Mouse (Mus musculus) liver, embryonic 15.5 days (tissue): ENCODE data around the gene Mcts1. TPM values are rescaled to one million over a fixed set of nuclear protein-coding genes. Genes with fewer than 3 reads are reported as not detected.

Source experiments
- ATAC-seq: fragments of 200-750 bp; cut with Nextera tagmentation; 2 replicates; pipeline ENCODE4 v1.8.0; 2017; ENCODE audit warnings: moderate number of reproducible peaks, mild to moderate bottlenecking, moderate library complexity; ENCODE audit not compliant: insufficient read depth
- H3K27ac ChIP-seq: fragments of 300-500 bp; sonication (generic); replicated peaks from 2 replicates; pipeline ENCODE4 v1.5.1; 2015; ENCODE audit warnings: mild to moderate bottlenecking, inconsistent platforms
- H3K27me3 ChIP-seq: fragments of 300-500 bp; sonication (generic); 2 replicates; pipeline ENCODE4 v1.6.1; 2015; ENCODE audit warnings: mild to moderate bottlenecking, inconsistent platforms
- H3K36me3 ChIP-seq: fragments of 300-500 bp; sonication (generic); replicated peaks from 2 replicates; pipeline ENCODE4 v1.6.1; 2015; ENCODE audit warnings: moderate library complexity, mild to moderate bottlenecking, inconsistent platforms
- H3K4me1 ChIP-seq: fragments of 300-500 bp; sonication (generic); replicated peaks from 2 replicates; pipeline ENCODE4 v1.6.1; 2015; ENCODE audit warnings: inconsistent platforms
- H3K4me2 ChIP-seq: fragments of 300-500 bp; sonication (generic); 2 replicates; pipeline ENCODE4 v1.6.1; 2015; ENCODE audit warnings: moderate library complexity, mild to moderate bottlenecking, inconsistent platforms
- H3K4me3 ChIP-seq: fragments of 300-500 bp; sonication (generic); replicated peaks from 2 replicates; pipeline ENCODE4 v1.5.1; 2015; ENCODE audit warnings: mild to moderate bottlenecking, inconsistent platforms
- H3K9ac ChIP-seq: fragments of 300-500 bp; sonication (generic); 2 replicates; pipeline ENCODE4 v1.6.1; 2015; ENCODE audit warnings: moderate library complexity, mild to moderate bottlenecking, inconsistent platforms
- H3K9me3 ChIP-seq: fragments of 300-500 bp; sonication (generic); replicated peaks from 2 replicates; pipeline ENCODE4 v1.6.1; 2016; ENCODE audit warnings: inconsistent platforms
- WGBS: fragments of 180-500 bp; shearing (Covaris S2); methylation state at CpG from one replicate; pipeline ENCODE4 v1.1.7; 2015; ENCODE audit warnings: mixed read lengths; ENCODE audit not compliant: insufficient replicate concordance; 5-methylcytosine and 5-hydroxymethylcytosine counted together
- polyA plus RNA-seq: library from polyadenylated mRNA; unstranded; fragments of >200 nt; fragmentation: Nextera tagmentation; extraction: Ambion mirVana; gene quantifications from 2 replicates; pipeline ENCODE4 v1.2.1, GENCODE M21; 2015

The Mcts1 gene
- polyA plus RNA-seq = 32.4 and 40.8 TPM in 2 replicates

- Histone ChIP-seq H3K27ac (peak within 1 kb of the TSS; percentile 68), H3K9me3 (no peaks in the 10 kb centered on the region), H3K9ac (peak within 1 kb of the TSS; percentile 37; the same call in 1 of the 2 replicates), H3K4me1 (peaks cover 4% of the 10 kb centered on the region), H3K27me3 (no peaks in the 10 kb centered on the region), H3K4me3 (peak within 1 kb of the TSS; percentile 59), H3K36me3 (no peaks in the 10 kb centered on the region), H3K4me2 (peak within 1 kb of the TSS; percentile 63)
- WGBS = 14% methylated on average over 26 of the region's 26 CpGs
- peak; percentile 71 for ATAC-seq
These were observed at the start of gene Mcts1 for GRCm38 (mm10) chrX:38600177-38600994. TSS of gene Mcts1 (plus strand) at chrX:38600578.

DNA sequence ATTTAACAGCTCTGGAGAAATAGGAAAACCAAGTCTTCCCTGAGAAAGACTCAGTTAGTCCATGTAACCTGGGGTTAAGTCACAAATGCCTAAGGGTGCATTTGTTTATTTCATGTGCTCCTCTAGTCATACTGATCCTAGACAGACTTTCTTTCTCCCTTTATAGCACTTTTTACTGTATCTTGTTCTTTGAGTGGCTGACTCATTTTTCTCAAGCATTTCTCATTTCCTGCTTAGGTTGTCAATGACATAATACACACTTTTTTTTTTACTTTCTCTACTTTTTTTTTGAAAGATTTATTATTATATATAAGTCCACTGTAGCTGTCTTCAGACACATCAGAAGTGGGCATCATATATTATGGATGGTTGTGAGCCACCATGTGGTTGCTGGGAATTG, 47.1 kb upstream of the Mcts1 start:
- H3K4me2 ChIP-seq = no peak overlapping the region
- no peaks in the 10 kb centered on the region for H3K27me3 ChIP-seq
- H3K36me3 ChIP-seq = peaks cover 18% of the 10 kb centered on the region
- H3K27ac ChIP-seq = no peak overlapping the region
- no peak for ATAC-seq
- H3K9me3 ChIP-seq = no peaks in the 10 kb centered on the region
- H3K9ac ChIP-seq = no peak overlapping the region
- H3K4me3 ChIP-seq = no peak overlapping the region
- H3K4me1 ChIP-seq = no peaks in the 10 kb centered on the region

DNA sequence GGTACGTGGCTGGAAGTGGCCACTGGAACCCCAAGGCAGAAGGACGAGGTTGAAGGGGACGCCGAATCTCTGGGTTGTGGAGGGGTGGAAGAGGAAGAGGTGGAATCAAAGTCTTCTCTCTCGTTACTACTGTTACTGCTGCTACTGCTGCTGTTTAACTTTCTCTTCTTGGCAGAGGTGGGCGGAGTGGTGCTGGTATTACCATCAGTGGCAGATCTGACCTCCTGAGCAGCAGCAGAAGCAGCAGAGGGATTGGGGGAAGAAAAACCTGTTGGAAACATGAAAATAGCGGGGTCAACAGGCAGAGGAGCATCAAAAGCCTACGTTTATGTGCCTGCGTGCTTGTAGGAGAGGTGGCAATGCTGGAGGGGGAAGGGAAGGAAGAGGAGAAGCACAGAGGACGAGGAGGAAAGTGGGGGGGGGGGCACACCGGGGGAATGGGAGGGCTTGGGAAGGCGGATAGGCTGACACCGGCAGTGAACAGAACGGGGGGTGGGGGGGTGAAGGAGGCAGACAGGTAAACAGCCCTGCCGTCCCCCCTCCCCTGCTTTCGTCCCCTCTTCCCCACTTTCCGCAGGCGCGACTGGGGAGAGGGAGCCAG, 36.3 kb upstream of the Mcts1 start:
- H3K27me3 ChIP-seq = no peaks in the 10 kb centered on the region
- peak overlapping the region; percentile 75 for H3K4me3 ChIP-seq
- peak overlapping the region; percentile 72 for H3K4me2 ChIP-seq
- peak overlapping the region; percentile 88 for H3K27ac ChIP-seq
- peaks cover 9% of the 10 kb centered on the region; the same call in 1 of the 2 replicates for H3K4me1 ChIP-seq
- H3K9ac ChIP-seq = peak overlapping the region; percentile 63
- 11% methylated on average over 11 of the region's 19 CpGs for WGBS
- no peak for ATAC-seq
- H3K9me3 ChIP-seq = no peaks in the 10 kb centered on the region
- peaks cover 20% of the 10 kb centered on the region for H3K36me3 ChIP-seq

DNA sequence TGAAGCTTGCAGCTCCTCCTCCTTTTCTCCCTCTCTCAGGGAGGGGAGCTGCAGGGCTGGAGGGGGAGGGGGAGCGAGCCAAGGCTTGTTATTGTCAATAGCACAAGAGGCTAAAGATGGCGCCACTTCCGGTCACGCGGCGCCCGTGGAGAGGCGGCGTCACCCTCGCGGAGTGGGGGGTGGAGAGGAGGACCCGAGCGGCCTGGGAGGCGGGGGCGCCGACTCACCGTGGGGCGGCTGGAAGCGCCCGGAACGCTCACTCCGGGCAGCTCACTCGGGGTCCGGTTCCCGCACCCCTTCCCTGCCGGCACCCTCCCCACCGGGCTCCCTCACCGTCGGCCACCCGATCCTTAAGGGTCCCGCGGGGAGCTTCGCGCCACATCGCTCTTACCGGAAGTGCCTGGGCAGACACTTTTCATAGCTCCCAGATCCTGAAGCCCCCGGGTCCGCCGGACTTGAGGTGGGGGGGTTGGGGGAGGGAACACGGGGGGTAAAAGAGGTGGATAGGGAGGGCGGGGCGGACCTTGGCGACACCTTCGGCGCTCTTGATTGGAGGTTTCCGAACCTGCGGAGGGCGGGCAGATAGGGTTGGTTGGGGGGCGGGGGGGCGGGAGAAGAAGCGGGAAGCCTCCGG, 35.7 kb upstream of the Mcts1 start:
- peak overlapping the region; percentile 72 for H3K4me2 ChIP-seq
- H3K36me3 ChIP-seq = peaks cover 16% of the 10 kb centered on the region
- peak overlapping the region; percentile 63 for H3K9ac ChIP-seq
- H3K4me3 ChIP-seq = peak overlapping the region; percentile 75
- WGBS = 10% methylated on average over 43 of the region's 52 CpGs
- peaks cover 9% of the 10 kb centered on the region; the same call in 1 of the 2 replicates for H3K4me1 ChIP-seq
- peak; percentile 90 for ATAC-seq
- H3K27me3 ChIP-seq = no peaks in the 10 kb centered on the region
- H3K27ac ChIP-seq = peak overlapping the region; percentile 88
- H3K9me3 ChIP-seq = no peaks in the 10 kb centered on the region

- Histone ChIP-seq H3K4me1 (peaks cover 9% of the 10 kb centered on the region; the same call in 1 of the 2 replicates), H3K4me2 (peak overlapping the region; percentile 72), H3K4me3 (peak overlapping the region; percentile 75), H3K9me3 (no peaks in the 10 kb centered on the region), H3K36me3 (peaks cover 11% of the 10 kb centered on the region), H3K27me3 (no peaks in the 10 kb centered on the region), H3K27ac (peak overlapping the region; percentile 88), H3K9ac (peak overlapping the region; percentile 32; the same call in 1 of the 2 replicates)
- whole genome bisulfite sequencing = 14% methylated on average over 8 of the region's 8 CpGs
- no peak for ATAC-seq
These were observed 35.2 kb upstream of the Mcts1 start for GRCm38 (mm10) chrX:38565176-38565542.

- WGBS = 65% methylated on average over 6 of the region's 6 CpGs
- H3K27me3 ChIP-seq = no peaks in the 10 kb centered on the region
- no peak overlapping the region for H3K27ac ChIP-seq
These were observed 33.7 kb upstream of the Mcts1 start for GRCm38 (mm10) chrX:38566521-38567205.

DNA sequence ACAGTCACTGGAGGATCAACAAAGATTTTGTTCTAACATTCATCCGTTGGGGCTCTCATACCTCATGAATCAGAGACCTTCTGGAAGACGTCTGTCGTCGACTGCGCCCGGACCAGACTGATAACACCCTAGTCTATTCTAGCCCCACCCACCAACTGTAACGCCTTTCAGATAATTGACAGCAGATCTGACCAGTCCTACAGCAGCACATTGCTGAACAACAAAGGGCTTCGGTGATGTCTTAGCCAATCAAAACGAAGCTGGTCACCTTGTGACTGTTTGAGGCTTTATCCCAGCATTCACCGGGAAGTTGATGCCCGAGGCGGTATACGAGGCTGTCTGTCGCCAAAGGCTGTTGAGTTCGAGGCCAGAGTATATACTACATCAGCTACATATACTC, 24.3 kb upstream of the Mcts1 start, which contains the start of gene Cul4b:
Gene Cul4b, minus strand, starts transcription at position 119 of the 400 bp plus-strand sequence.
- 54% methylated on average over 15 of the region's 15 CpGs for WGBS
- Histone ChIP-seq H3K9ac (no peak within 1 kb of the TSS), H3K4me2 (peak within 1 kb of the TSS; percentile 42), H3K27me3 (no peaks in the 10 kb centered on the region), H3K27ac (no peak within 1 kb of the TSS), H3K9me3 (no peaks in the 10 kb centered on the region), H3K36me3 (no peaks in the 10 kb centered on the region), H3K4me3 (0 out of 2 replicates have a peak within 1 kb of the TSS, but pooled peaks have one; percentile 8), H3K4me1 (peaks cover 11% of the 10 kb centered on the region)
- ATAC-seq = peak; percentile 96

More at GRCm38 (mm10) chrX:38566521-38567205, 33.7 kb upstream of the Mcts1 start:
- no peak overlapping the region for H3K4me3 ChIP-seq
- H3K4me2 ChIP-seq = no peak overlapping the region
- H3K36me3 ChIP-seq = no peaks in the 10 kb centered on the region
- H3K9ac ChIP-seq = no peak overlapping the region
- no peak for ATAC-seq
- no peaks in the 10 kb centered on the region for H3K9me3 ChIP-seq
- peaks cover 9% of the 10 kb centered on the region; the same call in 1 of the 2 replicates for H3K4me1 ChIP-seq

- 44% methylated on average over 1 of the region's 1 CpGs for WGBS
- peaks cover 4% of the 10 kb centered on the region for H3K4me1 ChIP-seq
- H3K36me3 ChIP-seq = no peaks in the 10 kb centered on the region
- H3K27ac ChIP-seq = no peak overlapping the region
- H3K4me2 ChIP-seq = no peak overlapping the region
- no peak overlapping the region for H3K4me3 ChIP-seq
- no peak overlapping the region for H3K9ac ChIP-seq
- no peaks in the 10 kb centered on the region for H3K9me3 ChIP-seq
- no peak for ATAC-seq
- no peaks in the 10 kb centered on the region for H3K27me3 ChIP-seq
These were observed 19.2 kb upstream of the Mcts1 start for GRCm38 (mm10) chrX:38581140-38581539.

- H3K27ac ChIP-seq = no peak overlapping the region
- ATAC-seq = peak; percentile 72
- H3K9me3 ChIP-seq = no peaks in the 10 kb centered on the region
- H3K9ac ChIP-seq = no peak overlapping the region
- H3K36me3 ChIP-seq = no peaks in the 10 kb centered on the region
- no peaks in the 10 kb centered on the region for H3K27me3 ChIP-seq
- H3K4me3 ChIP-seq = no peak overlapping the region
- H3K4me2 ChIP-seq = no peak overlapping the region
- H3K4me1 ChIP-seq = no peaks in the 10 kb centered on the region
These were observed 17.1 kb upstream of the Mcts1 start for GRCm38 (mm10) chrX:38583261-38583660.

DNA sequence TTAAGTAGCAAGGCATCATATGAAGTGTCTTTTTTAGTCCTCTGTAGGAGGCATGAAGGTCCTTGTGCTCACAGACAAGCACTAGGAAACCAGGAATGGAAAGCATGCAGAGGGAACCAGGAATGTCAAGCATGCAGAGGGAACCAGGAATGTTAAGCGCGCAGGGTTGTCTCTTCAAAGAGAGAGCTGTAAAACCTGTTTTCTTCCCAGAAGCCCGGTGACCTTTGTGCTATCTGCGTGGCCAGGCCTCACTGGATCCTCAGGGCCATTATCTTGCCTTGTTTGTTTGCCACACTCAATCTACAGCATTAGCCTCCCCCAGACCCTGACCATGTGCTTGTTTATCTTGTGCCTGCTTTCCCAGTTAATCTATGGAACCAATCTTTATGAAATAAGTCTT, 10.6 kb upstream of the Mcts1 start:
- Histone ChIP-seq H3K27me3 (no peaks in the 10 kb centered on the region), H3K9me3 (no peaks in the 10 kb centered on the region), H3K4me2 (no peak overlapping the region), H3K36me3 (no peaks in the 10 kb centered on the region), H3K27ac (peak overlapping the region; percentile 26; the same call in 1 of the 2 replicates), H3K4me1 (peaks cover 36% of the 10 kb centered on the region), H3K4me3 (no peak overlapping the region), H3K9ac (no peak overlapping the region)
- WGBS = 23% methylated on average over 4 of the region's 4 CpGs
- peak; percentile 68 for ATAC-seq
